Mouse (Mus musculus) cerebellum, adult 9-10 months (tissue): ENCODE measurements around the gene Rhox4g.
"Not testable (repeated sequence)": the region's sequence is repeated elsewhere in the genome, so short reads cannot be mapped to it uniquely, and the experiment has no call there.

Experiments
- DNase-seq: peaks from one replicate; pipeline ENCODE4 v3.0.0; 2022

The Rhox4g gene

DNA sequence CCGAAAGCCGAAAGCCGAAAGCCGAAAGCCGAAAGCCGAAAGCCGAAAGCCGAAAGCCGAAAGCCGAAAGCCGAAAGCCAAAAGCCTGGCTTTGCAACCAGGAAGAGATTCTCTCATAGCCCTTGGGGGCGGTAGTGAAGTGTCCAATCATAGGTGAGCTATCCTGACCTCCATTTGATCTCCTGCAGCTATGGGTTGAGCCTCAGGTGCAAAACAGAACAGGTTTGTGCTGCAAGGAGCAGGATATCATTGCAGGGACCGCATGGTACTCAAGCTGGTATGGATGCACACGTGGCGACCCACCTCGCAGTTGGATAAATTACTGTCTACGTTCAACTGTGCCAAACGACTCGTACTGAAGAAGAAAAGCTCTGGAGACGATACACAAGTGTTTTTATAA is at the start of gene Rhox4g:
Rhox4g (minus strand) TSS at position 101 of the 400 bp plus-strand sequence.
- DNase-seq = not testable (repeated sequence)

GRCm38 (mm10) chrX:37692261-37692660 is 41.1 kb upstream of the Rhox4g start:
- DNase-seq = no peak

DNA sequence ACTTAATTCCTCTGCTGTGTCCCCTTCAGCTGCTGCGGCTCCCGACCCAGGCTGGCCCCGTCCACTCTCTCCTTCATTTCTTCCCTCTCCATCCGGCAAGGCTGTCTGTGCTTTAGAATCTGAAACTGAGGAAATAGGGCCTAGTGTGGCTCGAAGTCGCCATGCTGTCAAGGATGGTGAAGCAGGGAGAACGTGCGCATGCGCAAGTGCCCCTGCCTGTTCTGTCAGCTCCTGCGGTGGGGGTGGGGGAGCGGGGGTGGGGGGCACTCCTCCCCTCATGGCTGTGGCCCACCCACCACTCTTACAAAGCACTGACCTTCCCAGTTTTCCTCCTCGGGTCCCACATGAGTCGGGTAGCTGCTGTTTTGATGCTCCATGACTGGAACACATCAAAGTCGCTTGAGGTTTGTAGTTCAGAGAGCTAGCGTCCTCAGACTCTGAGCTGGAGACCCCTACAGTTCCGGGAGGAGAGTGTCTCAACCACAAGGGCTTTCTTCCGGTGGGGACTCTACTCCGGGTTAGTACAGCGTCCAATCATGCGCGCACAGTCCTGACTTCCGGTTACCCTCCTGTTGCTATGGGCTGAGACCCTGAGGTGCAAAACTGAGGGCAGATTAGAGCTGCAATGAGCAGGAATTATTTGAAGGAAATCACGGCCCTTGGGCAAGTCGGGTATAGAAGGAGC is 32.0 kb upstream of the Rhox4g start:
- DNase-seq = no peak

- not testable (repeated sequence) for DNase-seq
These were observed 22.1 kb upstream of the Rhox4g start, which contains the start of gene Rhox2h for GRCm38 (mm10) chrX:37673177-37673576. Gene Rhox2h (minus strand): TSS chrX:37673277.

GRCm38 (mm10) chrX:37668664-37669063 is 17.5 kb upstream of the Rhox4g start, which contains the start of gene Rhox3h:
Gene Rhox3h (minus strand): TSS chrX:37668764.
- DNase-seq = not testable (repeated sequence)

- not testable (repeated sequence) for DNase-seq
These were observed 7.8 kb downstream of the Rhox4g start, which contains the start of gene Rhox2g for GRCm38 (mm10) chrX:37643370-37643769. Gene Rhox2g (minus strand): TSS chrX:37643470.

- DNase-seq = not testable (repeated sequence)
These were observed 22.6 kb downstream of the Rhox4g start, which contains the start of gene Rhox3g for GRCm38 (mm10) chrX:37628512-37628911. Gene Rhox3g (minus strand): TSS chrX:37628612.

DNA sequence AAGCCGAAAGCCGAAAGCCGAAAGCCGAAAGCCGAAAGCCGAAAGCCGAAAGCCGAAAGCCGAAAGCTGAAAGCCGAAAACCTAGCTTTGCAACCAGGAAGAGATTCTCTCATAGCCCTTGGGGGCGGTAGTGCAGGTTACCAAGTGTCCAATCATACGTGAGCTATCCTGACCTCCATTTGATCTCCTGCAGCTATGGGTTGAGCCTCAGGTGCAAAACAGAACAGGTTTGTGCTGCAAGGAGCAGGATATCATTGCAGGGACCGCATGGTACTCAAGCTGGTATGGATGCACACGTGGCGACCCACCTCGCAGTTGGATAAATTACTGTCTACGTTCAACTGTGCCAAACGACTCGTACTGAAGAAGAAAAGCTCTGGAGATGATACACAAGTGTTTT is 43.5 kb downstream of the Rhox4g start, which contains the start of gene Rhox4f:
Rhox4f (minus strand) TSS at position 101 of the 400 bp plus-strand sequence.
- not testable (repeated sequence) for DNase-seq
